Mouse (Mus musculus) ES-E14 (cell line): ENCODE measurements at regions not wholly inside any gene's neighbourhood (a gene's known extent, or its start where the extent isn't known, plus 50 kb on each side); places are given as distances from the start of the nearest gene placed in this dataset.

Experiments used
- DNase-seq: peaks from one replicate; pipeline ENCODE4 v3.0.0-alpha.2; 2013; ENCODE audit warnings: low read depth, low spot score
- H3K27ac ChIP-seq: 2 replicates; pipeline ENCODE4 v1.5.1; 2012; ENCODE audit warnings: low read depth, mild to moderate bottlenecking, low read length, moderate library complexity, mixed read lengths; ENCODE audit not compliant: poor library complexity, insufficient read depth, severe bottlenecking
- H3K36me3 ChIP-seq: 2 replicates; pipeline ENCODE4 v1.6.1; 2012; ENCODE audit warnings: mild to moderate bottlenecking, low read length, moderate library complexity, mixed read lengths; ENCODE audit not compliant: control insufficient read depth, poor library complexity, insufficient read depth, severe bottlenecking
- H3K4me1 ChIP-seq, 2 experiments: fragments of 150-350 bp in 1 of 2; sonication (generic) in 1 of 2; 2 replicates each; pipeline ENCODE4 v1.6.1; 2012; ENCODE audit warnings: low read length in 2 of 2, mild to moderate bottlenecking in 1 of 2, mixed read lengths in 1 of 2; ENCODE audit not compliant: control insufficient read depth in 2 of 2, insufficient read depth in 2 of 2, poor library complexity in 1 of 2
- H3K4me3 ChIP-seq, 2 experiments: fragments of 150-350 bp in 1 of 2; sonication (generic) in 1 of 2; 2 replicates each; pipeline ENCODE4 v1.5.1; 2012; ENCODE audit warnings: low read length in 2 of 2, low read depth in 1 of 2, mild to moderate bottlenecking in 1 of 2, mixed read lengths in 1 of 2; ENCODE audit not compliant: insufficient read depth in 1 of 2, poor library complexity in 1 of 2, severe bottlenecking in 1 of 2
- H3K9ac ChIP-seq: 2 replicates; pipeline ENCODE4 v1.6.1; 2012; ENCODE audit warnings: low read depth, mild to moderate bottlenecking, low read length, mixed read lengths; ENCODE audit not compliant: poor library complexity, insufficient read depth, severe bottlenecking
- H3K9me3 ChIP-seq: fragments of 150-350 bp; sonication (generic); 2 replicates; pipeline ENCODE4 v1.6.1; 2012; ENCODE audit warnings: low read depth, mild to moderate bottlenecking, low read length; ENCODE audit not compliant: control insufficient read depth, insufficient read depth
- CHD2 ChIP-seq: IDR thresholded peaks from 2 replicates; pipeline ENCODE4 v1.6.1; 2014; ENCODE audit warnings: mild to moderate bottlenecking, low read depth, low read length, inconsistent platforms
- HCFC1 ChIP-seq: IDR thresholded peaks from 2 replicates; pipeline ENCODE4 v1.6.1; 2012; ENCODE audit warnings: low read length, inconsistent platforms, borderline replicate concordance; ENCODE audit not compliant: insufficient read depth
- MAFK ChIP-seq: IDR thresholded peaks from 2 replicates; pipeline ENCODE4 v1.6.1; 2014; ENCODE audit warnings: mild to moderate bottlenecking, low read depth, low read length, inconsistent platforms; ENCODE audit not compliant: insufficient read depth
- ZC3H11A ChIP-seq: IDR thresholded peaks from 2 replicates; pipeline ENCODE4 v1.6.1; 2012; ENCODE audit warnings: low read depth, mild to moderate bottlenecking, inconsistent platforms, low read length, borderline replicate concordance
- ZNF384 ChIP-seq: IDR thresholded peaks from 2 replicates; pipeline ENCODE4 v1.6.1; 2012; ENCODE audit warnings: low read depth, low read length, inconsistent platforms
- in situ Hi-C, 2 experiments: fragments of 600-800 bp; cut with MboI; formaldehyde crosslinking; loops; one replicate each; pipeline ENCODE4 v1.15.1; 2025; ENCODE audit warnings: low sequenced_read_pairs in 2 of 2, inconsistent platforms in 1 of 2; ENCODE audit not compliant: unreplicated experiment in 2 of 2

DNA sequence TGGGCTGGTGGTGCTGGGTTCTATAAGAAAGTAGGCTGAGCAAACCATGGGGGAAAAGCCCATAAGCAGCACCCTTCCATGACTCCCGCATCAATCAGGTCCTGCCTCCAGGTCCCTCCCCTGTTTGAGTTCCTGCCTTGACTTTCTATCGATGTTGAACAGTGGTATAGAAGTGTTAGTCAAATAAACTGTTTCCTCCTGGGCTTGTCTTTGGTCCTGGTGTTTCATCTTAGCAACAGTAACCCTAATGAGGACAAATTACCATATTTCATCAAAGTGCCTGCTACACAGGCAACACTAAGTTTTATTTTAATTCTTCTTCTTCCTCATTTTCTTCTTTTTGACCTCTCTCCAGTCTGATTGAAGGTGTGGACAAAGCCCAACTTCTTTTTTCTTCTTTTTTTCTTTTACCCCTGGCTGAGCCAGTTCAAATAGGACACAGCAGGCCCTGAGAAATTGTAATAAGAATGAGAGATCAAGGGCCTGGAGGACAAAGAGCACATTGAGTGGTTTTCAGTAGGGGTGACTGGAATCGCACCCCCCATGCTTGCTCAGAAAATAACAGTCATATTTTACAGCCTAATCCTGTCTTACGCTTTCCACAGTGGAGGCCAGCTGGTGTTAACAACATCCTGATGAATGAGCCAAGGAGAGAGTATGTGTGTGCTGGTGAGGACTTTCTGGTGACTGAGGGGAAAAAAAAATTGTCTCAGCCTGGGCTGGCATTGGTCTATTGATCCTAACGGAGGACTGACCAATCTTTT is 78.1 kb upstream of the Teddm2 start:
- Histone ChIP-seq H3K4me3 (no peak overlapping the region), H3K9me3 (no peaks in the 10 kb centered on the region), H3K9ac (no peak overlapping the region), H3K27ac (no peak overlapping the region), H3K36me3 (no peaks in the 10 kb centered on the region), H3K4me1 (no peaks in the 10 kb centered on the region)
- in situ Hi-C loops: no loop called here
- no peak for DNase-seq
- no peak for TF ChIP-seq CHD2
- no peak for TF ChIP-seq MAFK
- no peak for TF ChIP-seq ZC3H11A
- no peak for TF ChIP-seq ZNF384
- no peak for TF ChIP-seq HCFC1

DNA sequence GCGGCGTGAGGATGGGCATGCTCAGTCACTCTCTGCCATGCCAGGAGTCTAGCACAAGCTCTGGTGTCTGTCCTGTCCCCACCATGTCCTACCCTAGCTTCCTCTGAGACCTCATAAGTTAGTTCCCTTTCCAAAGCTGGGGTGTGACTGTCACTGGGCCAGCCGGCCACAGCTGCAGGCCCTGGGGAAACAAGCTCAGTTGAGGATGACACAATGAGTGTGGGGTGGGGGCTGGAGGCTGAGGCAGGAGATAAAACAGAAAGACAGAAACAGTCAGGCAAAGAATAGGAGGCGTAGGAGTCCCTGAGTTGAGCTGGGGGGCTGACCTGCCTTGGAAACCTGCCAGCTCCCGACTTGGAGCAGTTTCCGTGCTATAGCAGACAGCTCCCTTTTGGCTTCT is 80.9 kb upstream of the Teddm2 start:
- Histone ChIP-seq H3K27ac (no peak overlapping the region), H3K36me3 (no peaks in the 10 kb centered on the region), H3K4me3 (no peak overlapping the region), H3K4me1 (no peaks in the 10 kb centered on the region), H3K9ac (no peak overlapping the region), H3K9me3 (no peaks in the 10 kb centered on the region)
- no peak for TF ChIP-seq ZNF384
- TF ChIP-seq ZC3H11A: no peak
- TF ChIP-seq MAFK: no peak
- no peak for TF ChIP-seq CHD2
- no peak for TF ChIP-seq HCFC1
- in situ Hi-C loops: no loop called here
- DNase-seq: no peak

DNA sequence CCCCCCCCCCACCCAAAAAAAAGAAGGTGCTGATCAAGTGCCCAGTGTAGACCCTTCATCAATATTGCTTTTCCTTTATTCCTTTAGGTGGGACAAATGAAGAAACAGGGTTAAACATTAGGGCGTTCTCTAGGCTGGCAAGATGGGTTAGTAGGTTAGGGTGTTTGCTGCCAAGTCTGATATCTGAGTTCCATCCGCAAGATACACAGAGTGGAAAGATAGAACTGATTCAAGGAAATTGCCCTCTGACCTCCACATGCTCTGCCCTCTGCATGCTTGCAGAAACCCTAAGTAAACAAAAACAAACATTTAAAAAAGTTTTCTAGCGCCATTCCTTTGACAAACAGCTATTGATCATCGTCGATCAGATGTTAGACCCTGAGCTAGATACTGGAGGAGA is 85.6 kb upstream of the Teddm2 start:
- no peaks in the 10 kb centered on the region for H3K36me3 ChIP-seq
- H3K9ac ChIP-seq: no peak overlapping the region
- H3K27ac ChIP-seq: no peak overlapping the region
- DNase-seq: no peak
- in situ Hi-C loops: no loop called here
- no peaks in the 10 kb centered on the region for H3K4me1 ChIP-seq
- TF ChIP-seq MAFK (no peak), HCFC1 (no peak)
- H3K4me3 ChIP-seq: no peak overlapping the region
- no peaks in the 10 kb centered on the region for H3K9me3 ChIP-seq

DNA sequence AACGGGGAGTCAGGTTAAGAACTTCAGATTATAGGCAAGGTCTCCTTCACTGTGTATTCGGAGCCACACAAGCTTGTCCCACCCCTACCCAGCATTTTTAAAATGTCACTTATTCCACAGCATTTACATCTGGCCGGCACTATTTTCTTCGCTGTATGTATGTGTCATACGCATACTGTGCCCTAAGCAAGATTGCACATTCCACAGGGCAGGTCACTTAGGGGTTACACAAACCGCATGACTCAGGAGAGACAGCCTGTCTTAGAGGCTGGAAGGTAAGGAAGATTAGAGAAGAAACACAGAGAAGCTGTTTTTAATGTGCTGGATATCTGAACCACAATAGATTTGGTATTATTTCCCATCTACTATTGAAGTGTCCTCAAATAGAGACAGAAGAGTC is 86.6 kb upstream of the Teddm2 start:
- TF ChIP-seq HCFC1 (no peak), ZC3H11A (no peak), MAFK (no peak), CHD2 (no peak), ZNF384 (no peak)
- H3K36me3 ChIP-seq: no peaks in the 10 kb centered on the region
- no peak for DNase-seq
- no peaks in the 10 kb centered on the region for H3K4me1 ChIP-seq
- H3K9ac ChIP-seq: no peak overlapping the region
- in situ Hi-C loops: no loop called here
- no peak overlapping the region for H3K4me3 ChIP-seq
- H3K27ac ChIP-seq: no peak overlapping the region
- no peaks in the 10 kb centered on the region for H3K9me3 ChIP-seq

- in situ Hi-C loops: no loop called here
- Histone ChIP-seq H3K9ac (no peak overlapping the region), H3K4me3 (no peak overlapping the region), H3K9me3 (no peaks in the 10 kb centered on the region), H3K4me1 (0 out of 4 replicates have a peak, but pooled peaks cover 0 to 2% of the 10 kb centered on the region in 2 experiments), H3K36me3 (no peaks in the 10 kb centered on the region), H3K27ac (no peak overlapping the region)
- TF ChIP-seq ZC3H11A (no peak), CHD2 (no peak)
- no peak for DNase-seq
Observed at GRCm38 (mm10) chr1:153988297-153988696, 88.3 kb upstream of the Teddm2 start.
